Mouse (Mus musculus): Measurements from ENCODE around the gene Gm28308.

DNA sequence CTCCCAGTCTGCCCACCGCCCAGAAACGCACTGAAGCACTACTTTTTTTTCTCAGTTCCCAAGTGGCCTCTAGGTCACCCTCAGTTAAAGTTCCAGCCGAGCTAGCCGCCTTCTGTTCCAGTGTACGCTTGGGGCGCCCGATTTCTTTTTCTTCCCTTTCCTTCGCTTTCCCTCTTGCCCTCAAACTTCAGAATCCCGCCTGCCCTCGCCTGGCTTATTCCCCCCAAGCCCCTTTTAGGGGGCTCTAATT is 10.1 kb downstream of the Gm28308 start:
- TF ChIP-seq POLR2A (IDR thresholded peaks at IDR 0.05; ENCODE audit: borderline replicate concordance, insufficient read depth, low read length) = no peak
- TF ChIP-seq CTCF (IDR thresholded peaks at IDR 0.05; ENCODE audit: borderline replicate concordance, insufficient read depth, low read depth, low read length) = no peak

All from cerebellum, adult 2 months (tissue).